Mouse (Mus musculus): ENCODE measurements around the gene H2-M11. TPM values are rescaled to one million over a fixed set of nuclear protein-coding genes. Genes with fewer than 3 reads are reported as not detected.

H2-M11 gene
- polyA plus RNA-seq (2014; fragmentation: Illumina TruSeq; extraction: RNeasy Lipid Tissue Mini Kit (QIAGEN cat#74804); ENCODE audit: low replicate concordance) = not detected

DNA sequence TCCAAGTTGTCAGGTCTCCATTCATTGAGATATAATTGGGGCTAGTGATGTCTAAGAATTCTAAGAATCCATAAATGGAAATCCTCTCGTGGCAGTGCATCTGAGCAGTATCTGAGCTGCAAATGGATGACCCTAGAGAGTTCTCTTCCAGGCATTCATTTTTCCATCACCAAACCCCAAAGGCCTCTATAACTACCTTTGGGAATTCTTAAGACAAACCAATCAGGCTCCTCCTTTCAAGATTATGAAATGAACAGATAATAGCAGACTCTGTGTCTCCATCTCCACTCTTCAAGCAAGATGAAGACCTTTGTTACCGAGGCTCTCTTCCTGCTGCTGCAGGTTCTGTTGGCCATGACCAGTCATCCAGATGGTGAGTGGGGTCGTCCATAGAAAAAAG, at the start of gene H2-M11:
Gene H2-M11, plus strand, starts transcription at position 301 of the 400 bp plus-strand sequence.

Other genes starting within 250 kb of the H2-M11 start
- not detected for gene H2-M10.1, start 220.9 kb upstream of the H2-M11 start, polyA plus RNA-seq (2014; fragmentation: Illumina TruSeq; extraction: RNeasy Lipid Tissue Mini Kit (QIAGEN cat#74804); ENCODE audit: low replicate concordance)
- gene H2-M10.3, start 178.7 kb upstream of the H2-M11 start, polyA plus RNA-seq (2014; fragmentation: Illumina TruSeq; extraction: RNeasy Lipid Tissue Mini Kit (QIAGEN cat#74804); ENCODE audit: low replicate concordance) = not detected
- gene H2-M10.4, start 84.7 kb upstream of the H2-M11 start, polyA plus RNA-seq (2014; fragmentation: Illumina TruSeq; extraction: RNeasy Lipid Tissue Mini Kit (QIAGEN cat#74804); ENCODE audit: low replicate concordance) = not detected
- 2.3 TPM for gene H2-M9, start 95.6 kb downstream of the H2-M11 start, polyA plus RNA-seq (2014; fragmentation: Illumina TruSeq; extraction: RNeasy Lipid Tissue Mini Kit (QIAGEN cat#74804); ENCODE audit: low replicate concordance)
- gene H2-M1, start 125.1 kb downstream of the H2-M11 start, polyA plus RNA-seq (2014; fragmentation: Illumina TruSeq; extraction: RNeasy Lipid Tissue Mini Kit (QIAGEN cat#74804); ENCODE audit: low replicate concordance) = not detected
- gene H2-M10.5, start 225.8 kb downstream of the H2-M11 start, polyA plus RNA-seq (2014; fragmentation: Illumina TruSeq; extraction: RNeasy Lipid Tissue Mini Kit (QIAGEN cat#74804); ENCODE audit: low replicate concordance) = not detected